Mouse (Mus musculus) heart, adult 11 months (tissue): ENCODE results near the gene Cyp17a1.

Experiments used
- DNase-seq: peaks from one replicate; pipeline ENCODE4 v3.0.0; 2022

Gene Cyp17a1

GRCm38 (mm10) chr19:46672766-46673418 lies at the start of gene Cyp17a1:
TSS of gene Cyp17a1 (minus strand) at chr19:46673172.
- no peak for DNase-seq

- DNase-seq = no peak
Observed at GRCm38 (mm10) chr19:46718150-46718549, 45.2 kb upstream of the Cyp17a1 start.

GRCm38 (mm10) chr19:46715016-46715415 lies 42.0 kb upstream of the Cyp17a1 start:
- DNase-seq = no peak

GRCm38 (mm10) chr19:46714234-46714633 lies 41.3 kb upstream of the Cyp17a1 start:
- no peak for DNase-seq

GRCm38 (mm10) chr19:46710614-46711013 lies 37.6 kb upstream of the Cyp17a1 start:
- DNase-seq = no peak

- DNase-seq = peak; percentile 98
Observed at GRCm38 (mm10) chr19:46707296-46708151, 34.6 kb upstream of the Cyp17a1 start, which contains the start of gene As3mt. TSS of gene As3mt (plus strand) at chr19:46707458.

- DNase-seq = no peak
Observed at GRCm38 (mm10) chr19:46706540-46707295, 33.7 kb upstream of the Cyp17a1 start.

GRCm38 (mm10) chr19:46705779-46706495 lies 33.0 kb upstream of the Cyp17a1 start:
- no peak for DNase-seq

GRCm38 (mm10) chr19:46701156-46701555 lies 28.2 kb upstream of the Cyp17a1 start:
- no peak for DNase-seq

- DNase-seq = no peak
Observed at GRCm38 (mm10) chr19:46699011-46699481, 26.1 kb upstream of the Cyp17a1 start.

GRCm38 (mm10) chr19:46697840-46698517 lies 25.0 kb upstream of the Cyp17a1 start:
- DNase-seq = no peak

GRCm38 (mm10) chr19:46696943-46697342 lies 24.0 kb upstream of the Cyp17a1 start:
- no peak for DNase-seq

- no peak for DNase-seq
Observed at GRCm38 (mm10) chr19:46696482-46696881, 23.5 kb upstream of the Cyp17a1 start.

GRCm38 (mm10) chr19:46693146-46693545 lies 20.2 kb upstream of the Cyp17a1 start:
- no peak for DNase-seq

- DNase-seq = no peak
Observed at GRCm38 (mm10) chr19:46691078-46691477, 18.1 kb upstream of the Cyp17a1 start.

GRCm38 (mm10) chr19:46690387-46690786 lies 17.4 kb upstream of the Cyp17a1 start:
- DNase-seq = no peak

- DNase-seq = peak; percentile 99
Observed at GRCm38 (mm10) chr19:46689460-46690372, 16.7 kb upstream of the Cyp17a1 start, which contains the start of gene Borcs7. TSS of gene Borcs7 (plus strand) at chr19:46689906.

GRCm38 (mm10) chr19:46679720-46680383 lies 6.9 kb upstream of the Cyp17a1 start:
- DNase-seq = no peak

- no peak for DNase-seq
Observed at GRCm38 (mm10) chr19:46675641-46676040, 2.7 kb upstream of the Cyp17a1 start.

GRCm38 (mm10) chr19:46670691-46671090 lies 2.3 kb downstream of the Cyp17a1 start:
- DNase-seq = peak; percentile 94
